Mouse (Mus musculus) macrophage (primary cell): ENCODE measurements around the gene Sdk2. TPM values are rescaled to one million over a fixed set of nuclear protein-coding genes. Genes with fewer than 3 reads are reported as not detected.

Source experiments
- H3K27ac ChIP-seq: fragments of 350-480 bp; formaldehyde crosslinking; 2 replicates; pipeline ENCODE4 v1.9.0; 2021
- H3K36me3 ChIP-seq: fragments of 350-480 bp; formaldehyde crosslinking; 2 replicates; pipeline ENCODE4 v1.9.0; 2021; ENCODE audit errors: inconsistent target
- H3K4me3 ChIP-seq: fragments of 350-480 bp; formaldehyde crosslinking; 2 replicates; pipeline ENCODE4 v1.9.0; 2021; ENCODE audit errors: inconsistent target
- H3K79me2 ChIP-seq: fragments of 350-480 bp; formaldehyde crosslinking; 2 replicates; pipeline ENCODE4 v1.9.0; 2021; ENCODE audit errors: inconsistent target
- WGBS: methylation state at CpG from one replicate; pipeline ENCODE4 v1.1.7; 2026; ENCODE audit warnings: inconsistent platforms; ENCODE audit not compliant: missing documents; 5-methylcytosine and 5-hydroxymethylcytosine counted together
- polyA plus RNA-seq: library from polyadenylated mRNA; stranded (reverse); fragments of 250-400 nt; gene quantifications from 3 replicates; pipeline ENCODE4 v1.2.4, GENCODE M21; 2018; ENCODE audit warnings: inconsistent platforms

The Sdk2 gene
- polyA plus RNA-seq, 1 experiment from 2014 or later = 0.22 TPM

- Histone ChIP-seq H3K79me2 (no peaks in the 10 kb centered on the region), H3K27ac (no peak overlapping the region), H3K36me3 (no peaks in the 10 kb centered on the region), H3K4me3 (no peak overlapping the region)
- WGBS = 12% methylated on average over 6 of the region's 6 CpGs
These were observed 76.4 kb downstream of the Sdk2 start for GRCm38 (mm10) chr11:113990466-113990865.

GRCm38 (mm10) chr11:113990065-113990464 is 76.8 kb downstream of the Sdk2 start:
- WGBS = 67% methylated on average over 4 of the region's 4 CpGs
- H3K4me3 ChIP-seq = no peak overlapping the region
- H3K27ac ChIP-seq = no peak overlapping the region
- H3K79me2 ChIP-seq = no peaks in the 10 kb centered on the region
- H3K36me3 ChIP-seq = no peaks in the 10 kb centered on the region

GRCm38 (mm10) chr11:113985826-113986416 is 80.9 kb downstream of the Sdk2 start:
- no peaks in the 10 kb centered on the region for H3K36me3 ChIP-seq
- H3K27ac ChIP-seq = no peak overlapping the region
- WGBS = 8% methylated on average over 5 of the region's 5 CpGs
- H3K79me2 ChIP-seq = no peaks in the 10 kb centered on the region
- H3K4me3 ChIP-seq = no peak overlapping the region

GRCm38 (mm10) chr11:113981732-113982503 is 84.9 kb downstream of the Sdk2 start:
- WGBS = 62% methylated on average over 7 of the region's 7 CpGs
- H3K27ac ChIP-seq = no peak overlapping the region
- no peaks in the 10 kb centered on the region for H3K79me2 ChIP-seq
- no peak overlapping the region for H3K4me3 ChIP-seq
- H3K36me3 ChIP-seq = no peaks in the 10 kb centered on the region

- Histone ChIP-seq H3K27ac (no peak overlapping the region), H3K79me2 (no peaks in the 10 kb centered on the region), H3K36me3 (no peaks in the 10 kb centered on the region), H3K4me3 (no peak overlapping the region)
- WGBS = 93% methylated on average over 6 of the region's 6 CpGs
These were observed 85.8 kb downstream of the Sdk2 start for GRCm38 (mm10) chr11:113981088-113981487.

- WGBS = 92% methylated on average over 12 of the region's 12 CpGs
- no peak overlapping the region for H3K4me3 ChIP-seq
- no peaks in the 10 kb centered on the region for H3K36me3 ChIP-seq
- H3K27ac ChIP-seq = no peak overlapping the region
- no peaks in the 10 kb centered on the region for H3K79me2 ChIP-seq
These were observed 88.5 kb downstream of the Sdk2 start for GRCm38 (mm10) chr11:113978318-113978717.

GRCm38 (mm10) chr11:113975667-113975970 is 91.2 kb downstream of the Sdk2 start:
- Histone ChIP-seq H3K4me3 (no peak overlapping the region), H3K27ac (no peak overlapping the region), H3K79me2 (no peaks in the 10 kb centered on the region), H3K36me3 (no peaks in the 10 kb centered on the region)
- WGBS = 88% methylated on average over 3 of the region's 3 CpGs

GRCm38 (mm10) chr11:113974876-113975666 is 91.8 kb downstream of the Sdk2 start:
- 53% methylated on average over 13 of the region's 16 CpGs for WGBS
- Histone ChIP-seq H3K4me3 (no peak overlapping the region), H3K27ac (no peak overlapping the region), H3K79me2 (no peaks in the 10 kb centered on the region), H3K36me3 (no peaks in the 10 kb centered on the region)

GRCm38 (mm10) chr11:113972517-113972872 is 94.4 kb downstream of the Sdk2 start:
- H3K36me3 ChIP-seq = no peaks in the 10 kb centered on the region
- H3K4me3 ChIP-seq = no peak overlapping the region
- H3K27ac ChIP-seq = no peak overlapping the region
- no peaks in the 10 kb centered on the region for H3K79me2 ChIP-seq
- WGBS = 21% methylated on average over 3 of the region's 3 CpGs

- Histone ChIP-seq H3K36me3 (no peaks in the 10 kb centered on the region), H3K27ac (no peak overlapping the region), H3K4me3 (no peak overlapping the region), H3K79me2 (no peaks in the 10 kb centered on the region)
- WGBS = 94% methylated on average over 19 of the region's 19 CpGs
These were observed 95.0 kb downstream of the Sdk2 start for GRCm38 (mm10) chr11:113971609-113972516.

- no peak overlapping the region for H3K4me3 ChIP-seq
- H3K79me2 ChIP-seq = no peaks in the 10 kb centered on the region
- no peak overlapping the region for H3K27ac ChIP-seq
- 77% methylated on average over 2 of the region's 2 CpGs for WGBS
- no peaks in the 10 kb centered on the region for H3K36me3 ChIP-seq
These were observed 96.8 kb downstream of the Sdk2 start for GRCm38 (mm10) chr11:113970026-113970425.

GRCm38 (mm10) chr11:113965214-113965613 is 101.6 kb downstream of the Sdk2 start:
- no peak overlapping the region for H3K27ac ChIP-seq
- H3K79me2 ChIP-seq = no peaks in the 10 kb centered on the region
- H3K36me3 ChIP-seq = no peaks in the 10 kb centered on the region
- WGBS = 90% methylated on average over 1 of the region's 1 CpGs
- no peak overlapping the region for H3K4me3 ChIP-seq

- WGBS = 94% methylated on average over 3 of the region's 3 CpGs
- no peak overlapping the region for H3K27ac ChIP-seq
- H3K79me2 ChIP-seq = no peaks in the 10 kb centered on the region
- no peaks in the 10 kb centered on the region for H3K36me3 ChIP-seq
- no peak overlapping the region for H3K4me3 ChIP-seq
These were observed 104.1 kb downstream of the Sdk2 start for GRCm38 (mm10) chr11:113962751-113963150.

GRCm38 (mm10) chr11:113951616-113951988 is 115.2 kb downstream of the Sdk2 start:
- Histone ChIP-seq H3K27ac (no peak overlapping the region), H3K4me3 (no peak overlapping the region), H3K79me2 (no peaks in the 10 kb centered on the region), H3K36me3 (no peaks in the 10 kb centered on the region)
- WGBS = 93% methylated on average over 15 of the region's 15 CpGs
